Mouse (Mus musculus): ENCODE results near the gene Cptp.

Gene Cptp

GRCm38 (mm10) chr4:155869317-155870033 is at the start of gene Cptp, which contains the start of gene Ints11:
Cptp (minus strand) TSS chr4:155869440.
Ints11 (plus strand) TSS chr4:155869546.
- DNase-seq: peak; percentile 97

- no peak for DNase-seq
These were observed 39.5 kb upstream of the Cptp start for GRCm38 (mm10) chr4:155908751-155909150.

DNA sequence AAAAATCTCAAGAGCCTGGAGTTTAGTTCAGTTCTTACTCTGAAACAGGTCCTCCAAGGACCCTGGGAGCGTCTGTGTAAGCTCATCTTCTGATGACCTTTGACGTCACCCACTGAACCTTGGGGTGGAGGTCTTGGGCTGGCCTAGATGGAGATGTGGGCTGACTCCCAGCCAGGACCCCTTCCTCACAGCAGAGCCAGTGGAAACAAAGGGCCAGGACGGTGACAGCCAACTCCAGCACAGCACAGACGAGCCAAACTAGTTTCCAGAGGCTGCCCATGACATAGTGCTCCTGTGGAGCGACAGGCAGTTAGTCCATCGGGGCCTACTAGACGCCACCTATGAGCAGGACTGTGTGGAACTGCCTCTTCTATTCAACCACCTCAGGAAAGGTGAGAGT is 39.0 kb upstream of the Cptp start:
- no peak for DNase-seq

GRCm38 (mm10) chr4:155907003-155907402 is 37.8 kb upstream of the Cptp start:
- no peak for DNase-seq

- no peak for DNase-seq
These were observed 36.9 kb upstream of the Cptp start for GRCm38 (mm10) chr4:155906125-155906524.

DNA sequence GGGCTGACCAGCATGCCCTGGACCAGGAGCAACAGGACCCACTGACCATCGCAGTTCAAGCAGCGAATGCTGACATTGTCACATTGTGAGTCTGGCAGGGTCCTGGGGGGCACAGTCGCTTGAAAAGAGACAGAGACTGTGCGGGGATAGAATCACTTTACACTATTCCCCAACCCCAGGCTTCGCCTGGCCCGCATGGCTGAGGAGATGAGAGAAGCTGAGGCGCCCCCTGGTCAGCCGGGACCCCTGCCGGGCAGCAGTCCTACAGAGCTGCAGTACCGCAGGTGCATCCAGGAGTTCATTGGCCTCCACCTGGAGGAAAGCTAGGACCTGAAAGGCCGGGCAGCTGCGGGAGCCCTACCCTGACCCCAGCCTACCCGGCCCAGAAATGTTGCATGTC is 36.4 kb upstream of the Cptp start:
- no peak for DNase-seq

DNA sequence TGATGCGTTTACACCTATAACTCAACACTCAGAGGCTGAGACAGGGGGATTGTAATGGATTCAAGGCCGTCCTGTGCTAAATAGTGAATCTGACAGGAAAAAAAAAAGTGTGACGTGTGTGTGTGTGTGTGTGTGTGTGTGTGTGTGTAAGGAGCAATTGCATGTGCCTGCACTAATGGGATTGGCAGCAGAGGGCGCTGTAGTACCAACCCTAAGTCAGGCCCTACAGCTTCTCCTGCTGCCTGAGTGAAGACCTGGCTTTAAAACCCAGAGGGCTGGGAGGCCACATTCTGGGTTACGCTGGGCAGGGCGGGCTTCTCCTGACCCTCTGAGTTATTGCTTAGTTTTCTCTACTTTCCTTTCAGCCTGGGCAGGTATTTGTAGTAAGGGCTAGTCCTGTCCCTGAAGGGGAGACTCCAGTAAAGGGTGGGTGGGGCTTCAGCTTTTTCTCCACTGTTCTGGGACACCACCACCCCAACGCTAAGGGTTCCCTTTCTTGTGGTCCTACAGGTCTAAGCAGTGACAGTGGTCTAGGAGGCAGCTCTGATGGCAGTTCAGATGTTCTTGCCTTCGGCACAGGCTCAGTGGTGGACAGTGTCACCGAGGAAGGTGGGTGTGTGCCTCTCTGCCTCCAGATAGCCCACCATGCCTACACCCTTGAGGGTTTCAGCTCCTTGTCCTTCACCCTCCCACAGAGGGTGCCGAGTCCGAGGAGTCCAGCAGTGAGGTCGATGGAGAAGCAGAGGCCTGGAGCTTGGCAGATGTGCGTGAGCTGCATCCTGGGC is 35.3 kb upstream of the Cptp start:
- DNase-seq: no peak

DNA sequence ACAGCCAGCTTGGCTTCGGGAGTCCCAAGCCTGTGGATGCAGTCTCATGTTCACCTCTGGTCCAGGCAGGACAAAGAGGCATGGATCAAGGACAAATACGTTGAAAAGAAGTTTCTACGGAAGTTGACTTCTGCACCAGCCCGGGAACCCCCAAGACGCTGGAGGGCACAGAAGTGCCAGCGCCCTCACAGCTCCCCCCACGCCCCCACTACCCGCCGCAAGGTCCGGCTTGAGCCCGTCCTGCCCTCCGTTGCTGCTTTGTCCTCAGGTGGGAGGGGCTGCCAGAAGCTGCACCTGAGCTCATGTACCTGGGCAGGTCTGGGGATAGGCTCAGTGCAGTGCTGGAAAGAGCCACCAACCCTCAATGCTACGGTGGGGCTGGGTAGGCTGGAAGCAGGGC is 34.0 kb upstream of the Cptp start:
- no peak for DNase-seq

DNA sequence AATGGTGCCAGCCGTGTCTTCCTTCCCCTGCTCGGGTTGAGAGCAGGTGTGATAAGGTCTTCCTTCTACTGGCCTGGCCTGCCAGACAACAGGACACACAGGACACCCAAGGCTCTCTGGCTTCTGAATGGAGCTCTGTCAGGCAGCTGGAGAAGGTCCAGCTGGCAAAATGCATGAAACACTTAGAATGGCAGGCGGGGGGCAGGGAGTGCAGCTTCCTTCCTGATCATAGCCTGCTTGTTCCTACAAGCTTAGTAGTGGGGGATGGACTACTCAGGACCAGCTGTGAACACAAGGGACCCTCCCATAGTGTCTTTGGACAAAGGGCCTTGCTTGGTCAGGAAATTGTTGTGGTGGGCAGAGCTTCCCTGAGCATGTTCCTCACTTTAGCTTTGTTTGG is 32.0 kb upstream of the Cptp start:
- peak; percentile 63 for DNase-seq

GRCm38 (mm10) chr4:155899355-155899754 is 30.1 kb upstream of the Cptp start:
- DNase-seq: no peak

DNA sequence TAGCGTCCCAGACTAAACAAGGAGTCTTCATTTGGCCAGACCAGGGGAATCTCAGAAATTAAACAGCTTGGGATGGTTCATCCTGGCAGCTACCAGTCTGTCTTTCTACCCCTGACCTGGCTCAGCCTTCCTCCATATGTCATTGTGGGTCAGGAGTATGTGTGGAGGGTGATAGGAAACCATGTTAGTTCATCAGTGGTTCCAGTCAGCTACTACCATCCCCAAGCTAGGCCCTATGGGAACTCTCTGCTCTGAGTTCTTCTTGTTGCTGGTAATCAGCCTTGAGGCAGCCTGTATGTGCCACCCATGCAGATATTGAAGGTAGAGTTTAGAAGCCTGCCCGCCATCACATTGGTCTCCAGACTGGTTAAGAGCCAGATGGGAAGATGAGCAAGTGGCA is 29.1 kb upstream of the Cptp start:
- DNase-seq: no peak

DNA sequence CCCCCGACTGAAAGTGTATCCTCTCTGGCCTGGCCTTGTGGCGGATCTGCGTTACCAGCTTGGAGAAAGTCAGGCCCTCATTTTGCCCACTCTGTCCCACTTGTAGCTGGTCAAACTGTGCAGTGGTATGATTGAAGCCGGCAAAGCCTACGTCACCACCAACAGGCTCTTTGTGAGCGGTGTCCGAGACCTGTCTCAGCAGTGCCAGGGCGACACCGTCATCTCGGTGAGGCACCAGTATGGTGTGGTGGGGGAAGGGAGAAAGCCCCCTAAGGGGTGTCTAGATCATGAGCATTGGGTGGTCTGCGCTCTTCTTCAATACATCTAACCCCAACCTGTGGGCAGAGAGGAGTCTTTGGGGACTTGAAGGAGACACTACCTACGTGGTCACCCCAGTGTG is 27.2 kb upstream of the Cptp start:
- DNase-seq: no peak

DNA sequence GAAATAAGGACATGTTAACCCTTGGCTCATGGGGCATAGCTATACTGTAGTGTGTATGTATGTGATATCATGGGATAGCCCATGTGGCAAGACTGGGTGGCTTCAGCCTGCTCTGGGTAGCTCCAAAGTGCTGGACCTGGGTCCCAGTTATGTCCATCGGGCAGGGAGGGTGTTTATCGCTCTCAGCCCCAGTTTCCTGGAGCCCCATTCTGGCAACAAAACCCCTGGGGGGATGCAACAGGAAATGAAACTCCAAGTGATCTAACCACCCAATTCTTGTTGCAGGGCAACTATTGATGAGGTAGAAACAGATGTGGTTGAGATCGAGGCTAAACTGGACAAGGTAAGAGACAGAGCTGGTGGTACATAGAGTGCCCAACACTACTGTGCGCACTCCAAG is 26.6 kb upstream of the Cptp start:
- DNase-seq: no peak

DNA sequence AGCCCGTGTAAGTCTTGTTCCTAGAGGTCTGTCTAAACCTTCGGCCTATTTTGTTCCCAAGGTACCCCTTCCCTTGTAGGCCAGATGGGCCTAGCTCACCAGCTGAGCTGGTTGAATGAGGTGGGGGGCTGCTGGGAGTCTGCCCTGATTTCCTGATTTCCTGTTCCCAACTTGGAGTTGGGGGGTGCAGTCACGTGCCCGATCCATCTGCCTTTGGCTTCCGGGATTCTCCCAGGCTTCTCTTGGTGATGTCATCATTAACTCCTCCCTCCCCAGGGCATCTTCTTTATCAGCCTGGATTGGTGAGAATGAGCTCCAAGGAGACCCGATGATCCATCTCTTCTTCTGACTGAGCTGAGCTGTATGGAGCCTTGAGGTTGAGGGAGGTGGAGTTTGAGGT is 26.0 kb upstream of the Cptp start:
- peak; percentile 57 for DNase-seq

DNA sequence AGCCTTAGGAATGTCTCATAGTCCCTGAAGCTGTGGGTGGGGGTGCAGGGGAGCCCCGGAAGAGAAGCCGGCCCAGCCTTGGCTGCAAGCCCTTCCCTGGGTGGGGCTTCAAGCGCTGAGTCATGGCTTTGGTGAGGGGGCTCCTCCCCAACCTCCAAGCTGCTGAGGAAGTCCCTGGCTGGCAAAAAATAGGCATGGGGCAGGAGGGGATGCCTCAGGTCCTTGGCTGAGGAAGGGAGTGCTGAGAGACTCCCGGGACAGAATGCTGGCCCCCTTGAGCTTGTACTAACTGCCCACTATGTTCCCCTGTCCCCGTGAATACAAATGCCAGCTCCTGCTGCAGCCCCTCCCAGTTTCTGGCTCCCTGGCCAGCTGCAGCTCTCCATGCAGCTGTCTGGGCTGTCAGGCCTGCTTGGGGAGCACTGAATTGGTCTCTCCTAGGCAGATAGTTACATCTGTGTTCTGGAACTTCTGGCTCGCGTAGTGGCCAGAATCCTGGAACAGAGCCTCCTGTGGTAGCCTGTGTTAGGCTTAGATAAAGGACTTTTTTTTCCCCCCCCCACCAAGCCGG is 25.2 kb upstream of the Cptp start:
- peak; percentile 82 for DNase-seq

DNA sequence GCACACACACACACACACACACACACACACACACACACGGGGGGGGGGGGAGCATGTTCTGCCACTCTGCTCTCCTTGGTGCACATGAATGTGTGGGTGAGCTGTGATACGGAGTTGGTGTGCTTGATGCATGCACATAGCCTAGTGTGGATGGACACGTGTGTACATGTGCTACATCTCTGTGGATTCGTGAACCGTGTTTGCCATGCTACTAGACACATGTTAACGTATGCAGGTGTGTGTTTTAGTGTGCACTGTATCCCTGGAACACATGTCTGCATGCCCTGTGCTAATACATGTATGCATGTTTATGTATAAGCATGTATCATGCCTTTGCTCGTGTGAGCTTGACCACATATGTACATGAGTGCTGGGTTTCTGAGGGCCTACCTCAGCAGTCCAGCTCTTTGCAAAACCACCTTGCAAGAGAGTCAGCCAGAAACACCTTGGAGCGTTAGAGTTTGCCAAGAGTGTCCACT is 24.0 kb upstream of the Cptp start:
- no peak for DNase-seq

DNA sequence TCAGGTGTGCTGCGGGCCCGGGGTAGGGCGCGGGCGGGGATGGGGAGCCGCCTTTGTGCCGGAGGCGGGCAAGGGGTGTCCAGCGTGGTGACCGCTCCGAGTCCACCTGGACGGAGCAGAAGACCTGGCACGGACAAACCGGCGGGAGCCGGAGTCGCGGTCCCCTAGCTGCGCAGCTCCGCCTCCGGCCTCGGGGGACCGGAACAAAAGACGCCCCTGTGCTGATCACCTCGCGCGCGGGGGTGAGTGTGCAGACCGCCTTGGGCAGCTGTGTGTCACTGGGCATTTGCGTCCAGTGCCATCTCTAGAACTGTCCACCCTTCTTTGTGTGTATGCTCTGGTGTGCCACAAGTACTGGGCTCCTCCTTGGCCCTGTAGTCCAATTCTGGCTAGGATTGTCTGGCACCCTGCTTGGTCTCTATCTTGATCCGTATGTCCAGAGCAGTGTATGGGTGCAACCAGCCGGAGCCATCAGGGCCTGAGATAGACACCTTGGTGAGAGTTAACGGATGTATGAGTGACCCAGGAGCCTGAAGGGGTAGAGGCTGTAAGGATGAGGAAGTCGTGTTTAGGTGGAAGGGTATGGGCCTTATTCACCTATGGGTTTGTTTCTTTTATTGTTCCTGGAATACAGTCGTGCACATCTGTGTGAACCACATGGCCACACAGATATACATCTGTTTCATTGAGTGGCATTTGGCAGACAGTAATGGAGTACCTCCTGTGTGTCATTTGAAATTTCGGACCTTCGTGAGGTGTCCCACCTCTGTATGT is 23.4 kb upstream of the Cptp start:
- DNase-seq: peak; percentile 32

- peak; percentile 89 for DNase-seq
These were observed 22.8 kb upstream of the Cptp start for GRCm38 (mm10) chr4:155892017-155892416.

GRCm38 (mm10) chr4:155891551-155892001 is 22.3 kb upstream of the Cptp start, which contains the start of the genes Pusl1 and Acap3:
Pusl1 (minus strand) TSS chr4:155891781.
Acap3 (plus strand) TSS chr4:155891822.
- DNase-seq: peak; percentile 98

GRCm38 (mm10) chr4:155891011-155891471 is 21.8 kb upstream of the Cptp start:
- DNase-seq: no peak

DNA sequence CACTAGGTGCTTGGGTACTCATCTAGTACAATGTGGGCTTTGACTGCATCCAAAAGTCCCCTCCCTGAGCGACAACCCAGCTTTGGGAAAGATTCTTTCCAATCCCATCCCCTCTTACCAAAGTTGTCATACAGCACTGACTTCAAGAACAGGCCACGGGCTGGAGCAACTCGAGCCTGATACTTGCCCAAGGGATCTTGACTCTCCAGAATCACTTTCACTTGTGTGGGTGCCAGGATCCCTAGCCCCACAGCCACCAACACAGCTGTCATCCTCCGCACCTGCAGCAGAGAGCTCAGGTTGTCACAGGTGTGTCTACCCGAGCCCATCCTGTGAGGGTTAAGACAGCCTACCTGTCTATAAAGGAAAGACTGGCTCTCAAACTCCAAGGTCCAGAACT is 20.1 kb upstream of the Cptp start:
- no peak for DNase-seq

DNA sequence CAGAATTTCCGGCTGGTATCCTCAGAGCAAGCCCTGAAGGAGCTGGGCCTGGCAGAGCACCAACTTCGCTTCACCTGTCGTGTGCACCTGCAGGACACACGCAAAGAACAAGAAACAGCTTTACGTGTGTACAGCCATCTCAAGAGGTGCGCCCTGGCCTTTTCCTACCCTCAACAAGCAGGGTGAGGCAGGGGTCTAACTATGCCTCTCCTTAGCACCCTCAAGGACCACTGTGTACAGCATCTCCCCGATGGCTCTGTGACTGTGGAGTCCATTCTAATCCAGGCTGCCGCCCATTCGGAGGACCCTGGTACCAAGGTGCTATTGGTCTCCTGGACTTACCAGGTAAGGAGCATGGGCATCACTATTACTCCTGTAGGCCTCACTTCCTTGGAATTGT is 18.9 kb upstream of the Cptp start:
- no peak for DNase-seq

DNA sequence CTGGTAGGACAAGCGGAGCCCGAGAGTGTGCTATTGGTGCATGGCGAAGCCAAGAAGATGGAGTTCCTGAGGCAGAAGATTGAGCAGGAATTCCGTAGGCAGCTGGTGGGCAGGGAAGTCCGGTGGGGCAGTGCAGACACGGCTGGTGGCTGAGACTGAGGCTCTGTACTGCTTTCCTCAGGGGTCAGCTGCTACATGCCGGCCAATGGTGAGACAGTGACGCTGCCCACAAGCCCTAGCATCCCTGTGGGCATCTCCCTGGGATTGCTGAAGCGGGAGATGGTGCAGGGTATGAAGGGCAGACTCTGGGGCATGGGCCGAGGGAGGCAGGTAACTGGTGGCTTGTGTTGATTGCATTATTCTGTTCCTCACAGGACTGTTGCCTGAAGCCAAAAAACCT is 18.4 kb upstream of the Cptp start:
- DNase-seq: no peak

Data from lung, postnatal 14 days (tissue).